Mouse (Mus musculus): ENCODE results near the gene Sergef. TPM values are rescaled to one million over a fixed set of nuclear protein-coding genes. Genes with fewer than 3 reads are reported as not detected.

Gene Sergef
- 19.4 and 20.8 TPM in 2 replicates for polyA plus RNA-seq (2015; fragmentation: Nextera tagmentation; extraction: Ambion mirVana)

DNA sequence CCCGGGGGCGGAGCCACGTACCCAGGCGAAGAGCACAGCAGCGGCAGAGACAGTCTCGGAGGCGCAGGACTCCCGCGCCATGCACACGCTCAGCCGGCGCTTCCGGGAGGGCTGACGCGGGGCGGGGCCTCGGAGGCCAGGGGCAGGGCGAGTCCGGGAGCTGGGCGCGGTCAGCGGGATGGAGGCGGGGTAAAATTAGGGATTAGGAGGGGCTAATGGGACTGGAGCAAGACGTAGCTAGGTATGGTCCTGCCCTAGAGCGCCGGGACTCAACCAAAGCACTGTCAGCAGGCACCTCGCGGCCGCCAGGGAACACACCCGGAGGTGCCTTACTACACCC lies at the start of gene Sergef:
TSS of gene Sergef (minus strand) at position 116 of the 340 bp plus-strand sequence.

DNA sequence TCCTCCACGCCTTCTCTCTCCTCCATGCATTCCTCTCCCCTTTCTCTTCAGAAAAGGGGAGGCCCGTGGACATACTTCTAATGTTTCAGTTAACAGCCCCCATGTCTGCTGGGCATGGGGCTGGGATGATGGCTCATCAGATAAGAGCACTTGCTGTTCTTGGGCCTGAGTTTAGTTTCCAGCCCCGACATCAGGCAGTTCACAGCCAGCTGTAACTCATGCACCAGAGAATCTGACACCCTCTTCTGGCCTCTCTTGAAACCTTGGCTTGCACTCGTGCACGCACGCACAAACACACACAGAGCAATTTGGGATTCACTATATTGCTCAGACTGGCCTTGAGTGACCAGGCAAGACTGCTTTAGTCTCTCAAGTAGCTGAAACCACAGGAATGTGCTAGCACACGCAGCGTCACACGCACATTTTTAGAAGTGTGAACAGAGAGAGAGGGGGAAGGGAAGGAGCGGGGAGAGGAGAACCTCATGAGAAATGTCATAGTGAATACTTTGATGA lies 32.6 kb upstream of the Sergef start, which contains the start of gene Tph1:
TSS of gene Tph1 (minus strand) at position 378 of the 513 bp plus-strand sequence.

DNA sequence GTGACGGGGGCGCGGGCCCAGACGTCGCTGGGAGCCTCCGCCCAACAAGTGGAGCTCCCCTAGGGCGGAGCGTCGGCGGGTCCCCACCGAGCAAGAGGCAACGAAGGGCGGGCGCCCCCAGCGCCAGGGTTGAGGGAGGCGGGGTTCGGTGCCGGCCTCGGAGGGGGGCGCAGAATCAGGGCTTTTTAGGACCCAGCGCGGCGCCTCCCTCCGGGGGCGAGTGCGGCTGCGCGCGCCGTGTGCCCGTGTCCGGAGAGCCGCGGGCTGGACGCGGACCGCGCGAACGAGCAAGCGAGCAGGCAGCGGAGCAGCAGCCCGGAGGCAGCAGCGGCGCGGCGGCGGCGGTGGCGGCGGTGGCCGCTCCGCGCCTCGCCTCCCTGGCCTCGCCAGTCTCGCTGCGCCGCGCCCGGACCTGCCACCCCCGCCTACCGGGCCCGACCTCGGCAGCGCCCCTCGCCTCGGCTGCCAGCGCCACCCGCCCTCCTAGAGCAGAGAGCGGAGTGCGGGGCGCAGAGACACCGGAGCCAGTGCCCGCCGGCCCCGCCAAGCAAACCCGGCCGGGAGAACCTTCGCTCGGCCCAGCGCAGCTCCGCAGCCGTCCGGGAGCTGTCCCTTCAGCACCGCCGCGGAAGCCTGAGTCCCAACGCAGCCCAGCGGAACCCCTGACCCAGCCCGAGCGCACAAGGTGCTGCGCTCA lies 243.2 kb downstream of the Sergef start, which contains the start of gene Kcnc1:
TSS of gene Kcnc1 (plus strand) at position 267 of the 697 bp plus-strand sequence.

Other genes starting within 250 kb of the Sergef start
- 0.93 and 1.8 TPM in 2 replicates for gene Kcnc1, start 243.3 kb downstream of the Sergef start, polyA plus RNA-seq (2015; fragmentation: Nextera tagmentation; extraction: Ambion mirVana)
- gene Tph1, start 32.7 kb upstream of the Sergef start, polyA plus RNA-seq (2015; fragmentation: Nextera tagmentation; extraction: Ambion mirVana): 0.30 and 0.88 TPM in 2 replicates
- gene Saal1, start 70.9 kb upstream of the Sergef start, polyA plus RNA-seq (2015; fragmentation: Nextera tagmentation; extraction: Ambion mirVana): 17.0 and 18.3 TPM in 2 replicates
- 4.6 and 6.6 TPM in 2 replicates for gene Saa3, start 75.9 kb upstream of the Sergef start, polyA plus RNA-seq (2015; fragmentation: Nextera tagmentation; extraction: Ambion mirVana)
- 0.10 and 0.16 TPM in 2 replicates for gene Saa4, start 92.8 kb upstream of the Sergef start, polyA plus RNA-seq (2015; fragmentation: Nextera tagmentation; extraction: Ambion mirVana)
- 0.80 and 0.90 TPM in 2 replicates for gene Saa1, start 103.2 kb upstream of the Sergef start, polyA plus RNA-seq (2015; fragmentation: Nextera tagmentation; extraction: Ambion mirVana)
- not detected in 2 replicates for gene Saa2, start 112.0 kb upstream of the Sergef start, polyA plus RNA-seq (2015; fragmentation: Nextera tagmentation; extraction: Ambion mirVana)
- gene Hps5, start 156.3 kb upstream of the Sergef start, polyA plus RNA-seq (2015; fragmentation: Nextera tagmentation; extraction: Ambion mirVana): 9.0 and 10.7 TPM in 2 replicates
- 29.6 and 38.2 TPM in 2 replicates for gene Gtf2h1, start 156.3 kb upstream of the Sergef start, polyA plus RNA-seq (2015; fragmentation: Nextera tagmentation; extraction: Ambion mirVana)
- 393 and 485 TPM in 2 replicates for gene Ldha, start 201.7 kb upstream of the Sergef start, polyA plus RNA-seq (2015; fragmentation: Nextera tagmentation; extraction: Ambion mirVana)
- not detected in 2 replicates for gene Ldhc, start 221.4 kb upstream of the Sergef start, polyA plus RNA-seq (2015; fragmentation: Nextera tagmentation; extraction: Ambion mirVana)